Mouse (Mus musculus): ENCODE results near the gene Enho.
"Not testable (repeated sequence)": the region's sequence is repeated elsewhere in the genome, so short reads cannot be mapped to it uniquely, and the experiment has no call there.

DNA sequence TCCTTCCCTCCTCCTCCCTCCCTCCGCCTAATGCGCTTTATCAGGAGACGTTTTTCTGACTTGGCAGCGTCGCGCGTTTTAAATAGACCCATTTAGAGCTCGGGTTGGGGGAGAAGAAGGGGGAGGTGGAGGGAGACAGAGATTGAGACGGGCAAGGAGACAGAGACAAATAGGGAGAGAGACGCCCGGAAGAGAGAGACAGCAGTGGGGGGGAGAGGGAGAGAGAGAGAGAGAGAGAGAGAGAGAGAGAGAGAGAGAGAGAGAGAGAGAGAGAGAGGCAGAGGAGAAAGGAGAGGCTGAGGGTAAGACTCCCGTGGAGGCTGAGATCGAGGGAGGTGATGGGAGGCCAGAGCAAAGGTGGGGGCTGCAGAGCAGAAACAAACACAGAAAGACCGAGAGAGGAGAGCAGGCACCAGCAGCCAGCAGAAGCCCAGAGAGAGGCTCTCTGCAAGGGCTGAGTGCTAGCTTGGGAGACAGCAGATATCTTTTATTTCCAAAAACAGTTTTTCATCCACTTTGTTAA is 44.9 kb upstream of the Enho start:
- not testable (repeated sequence) for TF ChIP-seq GATA1 (IDR thresholded peaks at IDR 0.05; ENCODE audit: borderline replicate concordance, low read length); FLI1 (IDR thresholded peaks at IDR 0.05; ENCODE audit: low read length)

Data from megakaryocyte, embryonic 14.5 days (primary cell).